Comparison of ENCODE assay signal across 16 mouse cellular contexts in genomic region chr5:10393571-10393970, GRCm38 (mm10).
"Had no signal": no experiment of that assay in that cellular context is flagged by ENCODE, and none has a peak within 500 bp of the region (broad histone marks: within the 10 kb centered on the region; RNA-seq: fewer than 3 reads in every experiment).

No protein-coding gene starts in this region.

- ATAC-seq: hindbrain, embryonic 16.5 days; inflammation-experienced regulatory T-cells, adult 6 months; intestine, embryonic 15.5 days; intestine, postnatal 0 days had no signal

- DNase-seq: gastrocnemius, postnatal 14 days; gastrocnemius, postnatal 36 days; heart, adult 18-20 months; heart, postnatal 10 days; heart, postnatal 4 days; kidney, adult 18-20 months; kidney, adult 8-10 months; kidney, postnatal 10 days; kidney, postnatal 25 days; kidney, postnatal 4 days; liver; liver, embryonic 13.5 days had no signal
